Mouse (Mus musculus) layer of hippocampus, postnatal 25 days (tissue): ENCODE results near the gene Rmdn3. TPM values are rescaled to one million over a fixed set of nuclear protein-coding genes. Genes with fewer than 3 reads are reported as not detected.

Source experiments
- DNase-seq, 2 experiments: peaks; one replicate each; pipeline ENCODE4 v3.0.0; 2022; ENCODE audit warnings: mixed read lengths in 2 of 2, low spot score in 1 of 2; ENCODE audit errors: extremely low spot score in 1 of 2
- total RNA-seq, 2 experiments: library from RNA; stranded (reverse); gene quantifications; 2 replicates each; pipeline ENCODE4 v1.2.3; 2021

Rmdn3 gene
- total RNA-seq, 2 experiments from 2014 or later: 51.5 to 56.5 TPM

DNA sequence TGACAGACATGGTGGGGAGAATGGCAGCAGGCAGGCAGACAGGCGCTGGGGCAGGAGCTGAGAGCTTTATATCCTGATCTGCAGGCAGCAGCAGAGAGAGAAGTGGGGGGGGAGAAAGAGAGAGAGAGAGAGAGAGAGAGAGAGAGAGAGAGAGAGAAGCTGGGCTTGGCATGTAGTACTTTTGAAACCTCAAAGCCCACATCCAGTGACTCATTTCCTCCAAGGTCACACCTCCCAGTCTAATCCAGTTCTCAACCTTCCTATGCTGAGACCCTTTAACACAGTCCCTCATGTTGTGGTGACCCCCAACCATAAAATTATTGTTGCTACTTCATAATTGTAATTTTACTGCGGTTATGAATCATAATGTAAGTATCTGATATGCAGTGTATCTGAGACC lies 13.4 kb upstream of the Rmdn3 start:
- no peak for DNase-seq

DNA sequence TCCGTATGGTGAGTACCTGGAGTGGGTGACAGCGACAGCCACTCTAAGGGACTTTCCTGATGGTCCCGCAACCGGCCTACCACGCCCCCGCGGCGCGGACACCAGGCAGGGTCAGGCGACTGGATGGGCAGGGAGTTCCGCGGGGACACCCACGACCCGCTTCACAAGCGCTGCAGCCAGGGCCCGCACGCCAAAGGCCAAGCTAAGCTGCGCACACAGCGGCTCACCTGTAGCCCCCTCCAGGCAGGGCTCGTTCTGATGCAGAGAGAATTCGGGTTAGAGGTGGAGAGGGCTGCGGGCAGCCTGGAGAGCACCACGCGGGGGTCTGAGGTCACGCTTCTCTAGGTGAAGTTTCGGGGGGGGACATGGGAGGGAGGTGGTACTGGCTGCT lies 11.0 kb upstream of the Rmdn3 start:
- no peak for DNase-seq

DNA sequence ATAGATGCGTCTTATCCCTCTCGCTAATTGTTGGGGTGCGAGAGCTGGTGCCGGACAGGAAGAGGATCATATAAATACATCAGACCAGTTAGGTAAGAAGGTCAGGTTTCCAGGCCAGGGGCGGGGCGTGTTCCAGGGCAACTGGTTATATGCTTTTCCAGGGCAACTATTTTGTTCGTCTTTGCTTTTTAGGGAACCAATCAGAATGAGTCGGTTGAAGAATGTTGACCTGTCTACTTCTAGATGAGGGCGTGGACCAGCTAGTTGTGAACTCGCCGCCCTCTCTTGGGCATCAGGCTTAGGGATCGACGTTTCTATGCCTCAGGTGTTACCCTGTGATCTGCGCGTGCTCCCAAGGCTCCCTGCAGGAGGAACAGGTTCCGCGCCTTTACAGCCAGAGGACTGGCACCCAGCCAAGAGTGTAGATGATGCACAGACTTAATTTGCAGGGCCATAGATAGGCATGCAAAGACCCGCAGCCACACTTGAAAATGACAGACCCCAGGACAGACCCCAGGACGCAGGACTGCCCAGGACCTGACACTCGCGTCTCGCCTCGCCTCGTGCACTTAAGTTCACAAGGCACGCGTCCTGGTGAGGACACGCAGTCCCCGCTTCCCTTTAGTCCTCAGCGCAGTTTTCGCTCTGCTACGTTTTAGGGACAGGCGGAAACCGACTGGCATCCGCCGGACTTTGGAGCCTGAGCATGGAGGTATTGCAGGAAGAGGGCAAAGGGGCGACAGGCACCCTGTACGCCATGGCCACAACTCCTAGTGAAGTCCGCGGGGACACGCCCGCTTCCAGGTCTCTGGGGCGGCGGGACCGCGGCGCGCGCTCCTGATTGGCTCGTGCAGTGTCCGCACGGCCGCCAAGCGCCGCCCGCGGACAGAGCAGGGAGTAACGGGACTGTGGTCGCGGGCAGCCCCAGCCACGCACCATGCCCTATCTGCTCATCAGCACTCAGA lies 10.3 kb upstream of the Rmdn3 start, which contains the start of gene Gchfr:
TSS of gene Gchfr (plus strand) at position 873 of the 965 bp plus-strand sequence.
- DNase-seq: peak in 1 of 2 experiments; percentile 18

DNA sequence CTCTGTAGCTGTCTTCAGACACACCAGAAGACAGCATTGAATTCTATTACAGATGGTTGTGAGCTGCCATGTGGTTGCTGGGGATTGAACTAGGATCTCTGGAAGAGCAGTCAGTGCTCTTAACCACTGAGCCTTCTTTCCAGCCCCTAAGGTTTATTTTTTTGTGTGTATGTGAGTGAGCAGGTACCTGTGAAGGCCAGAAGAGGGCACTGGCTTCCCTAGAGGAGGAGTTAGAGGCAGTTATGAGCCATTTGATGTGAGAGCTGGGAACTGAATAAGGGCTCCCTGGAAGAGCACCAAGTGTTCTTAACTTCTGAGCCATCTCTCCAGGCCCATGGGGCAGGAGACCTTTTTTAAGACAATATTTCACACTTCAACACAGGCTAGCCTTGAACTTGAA lies 8.6 kb upstream of the Rmdn3 start:
- no peak for DNase-seq

DNA sequence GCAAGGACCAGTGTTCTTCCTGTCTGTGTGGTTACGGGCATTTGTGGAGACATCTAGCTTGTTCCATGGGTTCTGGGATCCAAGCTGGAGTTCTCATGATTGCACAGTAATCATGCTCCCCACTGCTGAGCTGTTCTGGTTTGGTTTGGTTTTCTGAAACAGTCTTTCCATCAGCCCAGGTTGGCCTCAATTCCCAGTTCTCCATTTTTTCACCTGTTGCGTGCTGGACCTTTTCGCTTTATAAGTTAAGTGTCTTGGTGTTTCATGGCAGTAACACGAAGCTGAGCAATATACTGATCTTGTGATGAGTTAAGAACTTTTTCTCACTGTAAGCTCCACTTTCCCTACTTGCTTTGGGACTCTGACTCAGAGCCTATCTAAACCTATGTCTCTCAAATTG lies 7.2 kb upstream of the Rmdn3 start:
- no peak for DNase-seq

DNA sequence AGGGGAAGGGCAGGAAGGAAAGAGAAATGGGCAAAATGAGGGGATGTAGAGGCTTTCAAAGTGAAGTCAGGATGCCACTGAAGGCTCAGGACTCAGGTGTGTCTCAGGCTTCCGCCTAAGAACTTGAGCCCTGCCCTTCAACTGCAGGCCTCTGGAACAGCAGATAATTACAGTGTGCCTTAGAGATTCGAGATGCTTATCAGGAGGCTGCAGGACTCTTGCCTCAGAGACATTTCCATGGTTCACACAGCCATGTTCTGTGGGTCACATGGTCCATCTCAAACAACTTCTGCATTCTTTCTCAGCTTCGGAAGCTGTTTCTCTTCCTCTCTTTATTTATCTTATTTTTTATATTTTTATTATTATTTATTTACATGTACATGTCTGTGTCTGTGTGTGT lies 6.3 kb upstream of the Rmdn3 start:
- no peak for DNase-seq

DNA sequence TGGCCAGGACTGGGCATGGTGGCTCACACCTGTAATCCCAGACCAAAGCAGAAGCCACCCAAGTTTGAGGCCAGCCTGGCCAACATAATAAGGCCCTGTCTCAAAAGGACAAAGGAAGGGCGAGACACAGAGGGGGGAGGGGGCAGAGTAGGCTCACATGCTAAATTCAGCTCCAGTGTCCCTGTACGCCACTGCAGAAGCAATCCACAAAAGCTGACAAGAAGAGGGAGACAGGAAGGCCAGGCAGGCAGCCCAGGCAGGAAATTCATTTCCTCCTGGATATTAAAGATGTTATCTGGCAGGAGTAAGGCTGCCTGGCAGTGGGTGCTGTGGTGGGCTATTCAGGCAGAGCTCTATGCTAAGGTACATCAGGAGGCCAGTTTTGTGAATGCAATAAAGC lies 4.4 kb upstream of the Rmdn3 start:
- DNase-seq: no peak

DNA sequence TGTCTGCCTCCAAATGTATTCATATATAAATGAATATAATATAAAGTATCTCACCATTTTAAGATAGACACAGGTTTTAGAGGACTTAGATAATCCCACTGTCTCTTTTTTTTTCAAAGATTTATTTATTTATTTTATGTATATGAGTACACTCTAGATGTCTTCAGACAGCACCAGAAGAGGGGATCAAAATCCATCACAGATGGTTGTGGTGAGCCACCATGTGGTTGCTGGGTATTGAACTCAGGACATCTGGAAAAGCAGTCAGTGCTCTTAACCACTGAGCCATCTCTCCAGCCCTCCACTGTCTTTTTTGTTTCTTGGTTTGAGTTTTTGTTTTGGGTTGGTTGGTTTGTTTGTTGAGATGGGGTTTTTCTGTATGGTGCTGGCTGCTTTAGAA lies 1.0 kb upstream of the Rmdn3 start:
- DNase-seq: no peak

DNA sequence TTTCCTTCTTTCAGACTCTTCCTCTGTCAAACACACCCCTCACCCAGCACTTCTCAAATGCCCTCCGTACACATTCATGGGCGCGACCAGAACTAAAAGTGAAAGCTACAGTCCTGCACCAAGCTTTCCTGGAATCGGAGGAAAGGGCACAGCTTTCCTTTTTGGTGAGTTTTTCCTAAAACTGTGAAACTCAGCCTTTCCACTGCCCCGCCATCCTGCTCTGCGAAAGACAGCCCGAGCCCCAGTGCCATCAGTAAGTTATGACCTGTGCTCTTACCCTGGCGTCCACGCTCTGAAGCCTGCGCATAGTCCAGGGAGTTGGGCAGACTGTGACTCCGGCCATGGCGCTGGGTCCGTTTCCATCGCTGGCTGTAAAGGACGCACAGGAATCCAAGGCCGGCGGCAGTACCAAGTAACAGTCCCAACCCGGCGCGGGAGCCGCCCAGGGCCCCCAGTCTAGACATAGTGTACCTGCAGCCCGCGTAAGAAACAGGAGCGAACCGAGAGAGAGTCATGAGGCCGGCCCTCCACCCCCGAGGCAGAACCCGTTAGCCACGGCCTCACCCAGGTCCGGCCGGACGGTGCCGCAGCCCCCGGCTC lies 653 bp downstream of the Rmdn3 start:
- no peak for DNase-seq

DNA sequence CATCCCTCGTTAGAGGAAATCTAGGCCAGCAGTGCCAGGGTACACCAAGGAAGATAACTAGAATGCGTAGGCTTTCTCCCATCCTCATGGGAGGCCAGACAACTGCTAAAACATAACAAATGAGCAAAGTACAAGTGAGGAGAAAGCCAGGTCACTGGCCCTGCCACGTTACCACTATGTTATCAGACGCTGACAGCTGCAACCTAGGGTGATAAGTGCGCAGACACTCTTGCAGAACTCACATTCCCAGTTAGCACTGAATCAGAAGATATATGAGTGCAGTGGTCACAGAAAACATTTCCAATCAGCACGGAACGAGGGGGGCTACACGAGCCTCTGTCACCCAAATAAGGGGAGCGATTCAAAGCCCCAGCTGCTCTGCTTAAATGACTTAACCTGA lies 1.4 kb downstream of the Rmdn3 start:
- DNase-seq: no peak

DNA sequence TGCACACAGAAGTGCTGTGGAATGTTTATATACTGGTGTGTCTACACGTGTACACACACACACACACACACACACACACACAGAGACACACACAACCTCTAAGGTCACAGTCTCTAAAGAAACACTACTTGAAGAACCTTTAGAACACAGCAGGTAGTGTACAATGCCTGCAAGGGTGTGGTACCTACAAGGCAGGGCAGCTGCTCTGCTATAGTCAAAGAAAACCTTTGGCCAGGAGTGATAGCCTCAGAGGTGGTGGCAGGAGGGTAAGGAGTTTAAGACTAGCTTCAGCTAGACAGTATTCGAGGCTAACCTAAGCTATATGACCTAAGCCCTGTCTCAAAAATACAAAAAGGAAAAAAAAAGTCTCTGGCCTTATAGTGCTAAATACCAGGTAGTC lies 2.2 kb downstream of the Rmdn3 start:
- no peak for DNase-seq

DNA sequence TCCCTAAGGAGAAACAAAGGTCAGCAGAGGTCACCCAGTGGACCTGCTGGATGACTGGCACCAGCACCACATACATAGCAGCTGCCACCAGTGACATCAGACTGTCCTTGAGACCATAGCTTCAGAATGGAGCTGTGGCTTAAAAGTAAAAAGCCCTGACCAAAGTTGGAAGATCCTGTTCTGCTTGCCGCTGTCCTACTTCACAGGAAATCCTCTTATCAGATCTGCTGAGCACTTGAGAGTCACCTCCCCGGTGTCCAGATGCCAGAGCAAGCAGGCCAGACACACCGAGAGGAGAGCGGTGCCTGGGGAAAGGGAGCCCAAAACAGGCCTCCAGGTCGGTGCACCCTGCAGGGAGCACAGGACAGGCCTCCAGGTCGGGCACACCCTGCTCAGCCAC lies 4.6 kb downstream of the Rmdn3 start:
- DNase-seq: no peak

DNA sequence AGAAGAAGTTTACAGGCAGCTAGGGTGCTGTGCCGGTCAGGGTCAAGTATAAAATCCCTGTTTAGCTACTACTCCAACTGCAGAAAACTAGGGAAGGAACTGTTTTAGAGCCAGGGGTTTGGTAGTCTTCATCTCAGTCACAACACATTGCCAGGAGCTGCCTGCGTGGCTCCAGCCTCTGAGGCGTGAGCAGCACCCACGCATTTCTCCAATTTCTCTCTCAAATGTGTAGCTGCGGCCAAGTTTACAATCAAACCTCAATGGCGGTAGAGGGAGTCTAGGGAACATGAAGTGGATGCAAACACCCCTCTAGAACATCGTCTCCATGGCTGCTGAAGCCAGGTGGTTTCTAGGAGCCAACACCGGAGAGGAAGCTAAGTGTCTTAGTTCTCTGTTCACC lies 9.1 kb downstream of the Rmdn3 start:
- no peak for DNase-seq

DNA sequence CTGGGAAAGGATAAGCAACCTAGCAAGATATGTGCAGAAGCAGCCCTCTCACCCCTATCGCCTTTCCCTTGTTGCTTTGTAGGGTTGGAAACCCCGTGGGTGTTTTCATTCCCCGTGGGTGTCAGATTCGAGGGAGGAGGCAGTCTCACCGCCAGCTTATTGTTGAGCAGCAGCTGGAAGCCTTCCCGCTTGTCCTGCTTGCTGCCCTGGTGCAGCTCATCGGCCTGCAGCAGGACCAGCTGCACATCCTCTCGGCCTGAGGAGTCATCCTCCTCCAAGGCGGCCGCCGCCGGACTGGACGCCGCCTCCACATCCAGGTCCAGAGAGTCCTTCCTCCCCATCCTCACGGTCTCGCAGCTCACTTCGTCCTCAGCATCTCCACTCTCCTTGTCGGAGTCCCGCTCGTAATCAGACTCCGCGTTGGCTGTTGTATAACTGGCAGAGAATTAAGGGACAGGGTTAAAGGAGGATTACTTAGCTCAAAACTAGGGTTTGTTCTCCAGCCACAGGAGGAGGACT lies 9.6 kb downstream of the Rmdn3 start:
- DNase-seq: no peak

DNA sequence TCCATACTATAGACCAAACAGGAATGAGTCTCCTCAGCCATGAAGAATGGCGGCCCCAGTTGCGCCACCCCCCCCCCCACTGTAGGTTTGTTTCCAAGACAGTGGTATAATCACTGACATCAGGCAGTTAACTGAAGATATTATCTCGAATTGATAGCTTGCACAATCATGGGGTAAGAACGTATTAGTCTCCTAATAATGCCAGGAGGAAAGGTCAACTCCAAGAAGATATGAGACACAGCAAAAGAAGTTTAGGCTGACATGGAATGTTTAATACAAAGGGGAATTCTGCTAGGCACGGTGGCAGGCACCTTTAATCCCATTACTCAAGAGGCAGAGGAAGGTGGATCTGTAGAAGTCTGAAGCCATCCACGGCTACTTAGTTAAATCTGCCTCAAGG lies 10.4 kb downstream of the Rmdn3 start:
- DNase-seq: no peak

DNA sequence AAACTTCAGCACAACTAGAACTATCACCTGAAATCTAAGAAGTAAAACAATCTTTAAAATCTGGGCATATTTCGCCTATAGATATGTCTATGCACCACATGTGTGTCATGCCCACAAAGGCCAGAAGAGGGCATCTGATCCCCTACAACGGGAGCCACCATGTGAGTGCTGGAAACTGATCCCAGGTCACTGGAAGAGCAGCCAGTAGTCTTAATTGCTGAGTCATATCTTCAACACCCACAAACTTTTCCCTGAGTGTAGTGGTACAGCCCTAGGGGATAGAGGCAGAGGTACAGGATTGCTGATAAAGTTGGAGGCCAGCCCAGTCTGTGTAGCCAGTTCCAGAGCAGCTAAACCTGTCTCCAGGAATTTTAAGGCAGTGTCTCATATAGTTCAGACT lies 11.6 kb downstream of the Rmdn3 start:
- no peak for DNase-seq

DNA sequence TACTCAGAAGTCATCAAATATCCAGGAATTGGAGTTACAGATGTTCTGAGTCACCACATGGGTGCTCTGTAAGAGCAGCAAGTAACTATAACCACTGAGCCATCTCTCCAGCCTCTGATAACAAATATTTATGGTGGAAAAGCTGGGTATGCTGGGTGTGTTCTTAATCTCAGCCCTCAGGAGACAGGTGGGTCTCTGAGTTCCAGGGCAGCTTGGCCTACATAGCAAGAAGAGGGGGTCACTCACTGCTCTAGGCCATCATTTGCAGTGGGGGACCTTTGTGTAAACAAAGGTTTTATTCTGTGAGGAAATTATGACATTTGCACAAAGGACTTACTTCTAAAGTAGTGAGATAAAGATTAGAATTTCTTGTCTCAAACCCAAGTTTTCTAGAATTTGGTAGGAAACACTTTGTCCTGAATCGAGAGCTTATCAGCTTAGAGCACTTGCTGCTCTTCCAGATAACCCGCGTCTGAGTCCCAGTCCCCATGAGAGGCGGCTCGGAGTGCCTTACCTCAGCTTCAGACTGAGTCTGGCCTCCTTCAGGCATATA lies 20.4 kb downstream of the Rmdn3 start:
- no peak for DNase-seq

DNA sequence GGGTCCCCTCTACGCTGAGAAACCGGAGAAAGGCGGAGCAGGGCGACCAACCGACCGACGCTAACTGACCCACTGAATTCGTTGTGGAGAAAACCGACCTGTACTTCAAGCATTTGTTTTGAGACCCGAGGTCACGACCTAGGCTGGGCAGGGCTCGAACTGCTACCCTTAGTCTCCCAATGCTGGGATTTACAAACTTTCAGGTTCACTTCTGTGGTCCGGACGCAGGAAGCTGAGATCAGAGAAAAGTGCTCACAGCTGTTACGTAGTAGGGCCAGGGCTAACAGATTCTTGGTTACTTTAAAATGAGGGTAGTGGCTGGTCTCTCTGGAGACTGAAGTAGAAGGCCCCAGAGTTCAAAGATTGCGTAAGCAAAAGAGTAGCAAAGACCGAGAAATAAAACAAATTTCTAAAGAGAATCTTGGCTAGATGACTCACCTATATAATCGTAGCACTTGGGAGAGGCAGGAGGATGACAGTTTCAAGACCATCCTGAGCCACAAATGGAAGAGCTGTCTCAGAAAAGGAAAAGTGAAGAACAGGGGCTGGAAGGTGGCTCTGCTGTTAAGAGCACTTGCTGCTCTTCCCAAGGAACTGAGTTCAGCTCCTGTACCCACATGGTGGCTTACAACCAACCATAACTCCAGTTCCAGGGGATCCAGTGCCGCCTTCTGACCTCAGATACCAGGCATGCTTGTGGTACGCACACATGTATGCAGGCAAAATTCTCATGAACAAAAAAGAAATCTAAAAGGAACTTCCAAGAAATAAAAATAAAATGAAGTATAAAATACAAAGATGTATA lies 43.5 kb downstream of the Rmdn3 start:
- no peak for DNase-seq

DNA sequence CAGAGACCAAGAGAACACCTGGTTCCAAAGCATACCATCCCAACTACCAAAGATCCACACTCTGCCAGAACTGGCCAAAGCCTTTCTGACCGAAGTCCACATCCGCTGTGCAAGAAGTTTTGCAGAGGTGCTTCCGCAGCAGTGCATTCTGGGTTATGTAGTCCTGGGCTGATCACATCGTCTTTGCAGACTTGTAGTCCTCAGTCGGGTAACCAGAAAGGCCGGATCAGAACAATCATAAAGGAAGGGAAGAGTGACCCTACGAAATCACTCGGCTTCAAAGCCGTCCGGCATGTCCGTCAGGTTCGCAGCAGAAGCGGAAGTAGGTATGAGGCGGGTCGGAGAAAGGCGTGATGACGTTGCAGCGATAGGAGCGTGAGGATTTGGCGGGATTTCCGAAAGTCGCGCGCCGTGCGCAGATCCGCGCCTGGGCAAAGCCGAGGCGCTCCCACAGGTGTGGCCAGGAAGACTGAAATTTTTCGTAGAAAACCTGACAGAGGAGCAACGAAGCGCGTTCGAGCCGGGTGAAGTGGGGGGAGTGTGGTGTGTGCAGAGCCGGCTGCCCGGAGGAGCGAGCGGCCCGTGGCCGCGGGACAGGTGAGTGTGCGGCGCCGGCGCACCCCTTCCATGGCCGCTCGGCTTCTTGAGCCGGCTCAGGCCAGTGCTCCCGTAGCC lies 44.3 kb downstream of the Rmdn3 start, which contains the start of gene Rad51:
TSS of gene Rad51 (plus strand) at position 356 of the 675 bp plus-strand sequence.
- peak; percentile 68 to 86 for DNase-seq

DNA sequence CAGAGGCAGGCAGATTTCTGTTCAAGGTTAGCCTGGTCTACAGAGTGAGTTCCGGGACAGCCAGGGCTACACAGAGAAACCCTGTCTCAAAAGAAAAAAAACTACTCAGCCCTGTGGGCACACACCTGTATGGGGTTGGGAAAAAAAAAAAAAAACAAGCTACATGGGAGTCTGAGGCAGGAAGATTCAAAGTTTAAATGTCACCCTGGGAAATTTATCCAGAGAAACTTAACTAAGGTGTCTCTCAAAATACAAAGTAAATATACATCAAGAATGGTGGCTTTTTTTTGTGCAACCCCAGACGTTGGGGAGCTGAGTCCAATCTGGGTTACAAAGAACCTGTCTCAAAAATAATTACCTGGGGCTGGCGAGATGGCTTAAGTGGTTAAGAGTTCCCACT lies 45.8 kb downstream of the Rmdn3 start:
- DNase-seq: no peak
